Mouse (Mus musculus): ENCODE measurements around the gene Pax4. TPM values are rescaled to one million over a fixed set of nuclear protein-coding genes. Genes with fewer than 3 reads are reported as not detected.
A peak's percentile ranks its signal among the peaks of the same experiment; 100 is the strongest.

The Pax4 gene
- polyA plus RNA-seq, 1 experiment from 2014 or later: not detected

DNA sequence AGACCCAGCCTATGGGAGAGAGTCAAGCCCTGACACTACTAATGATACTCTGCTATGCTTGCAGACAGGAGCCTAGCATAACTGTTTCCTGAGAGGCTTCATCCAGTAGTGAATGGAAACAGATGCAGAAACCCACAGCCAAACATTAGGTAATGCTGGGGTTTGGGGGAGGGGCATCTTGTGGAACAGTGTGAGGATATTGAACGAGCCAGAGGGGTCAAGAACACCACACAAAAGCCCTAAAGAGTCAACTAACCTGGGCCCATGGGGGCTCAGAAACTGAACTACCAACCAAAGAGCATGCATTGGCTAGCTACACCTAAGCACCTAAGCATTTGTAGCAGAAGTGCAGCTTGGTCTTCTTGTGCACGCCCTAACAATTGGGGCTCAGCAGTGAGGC, 37.9 kb downstream of the Pax4 start:
- Histone ChIP-seq H3K4me2 (ENCODE audit: low read length) (no peak overlapping the region), H3K4me1 (ENCODE audit: control insufficient read depth in 2 of 2, insufficient read depth in 2 of 2, low read length in 2 of 2) (no peaks in the 10 kb centered on the region), H3K27ac (replicated peaks in 1 of 2; ENCODE audit: control insufficient read depth in 1 of 2, insufficient read depth in 1 of 2, low read depth in 2 of 2, low read length in 2 of 2) (no peak overlapping the region), H3K9ac (ENCODE audit: low read length) (no peak overlapping the region), H3K27me3 (ENCODE audit: control insufficient read depth, insufficient read depth, low read length) (no peaks in the 10 kb centered on the region), H3K9me3 (ENCODE audit: control insufficient read depth, low read length) (no peaks in the 10 kb centered on the region), H3K4me3 (ENCODE audit: control insufficient read depth in 1 of 2, insufficient read depth in 1 of 2, low read depth in 1 of 2, low read length in 2 of 2) (no peak overlapping the region), H3K36me3 (ENCODE audit: control insufficient read depth, insufficient read depth, low read length) (peaks cover 10% of the 10 kb centered on the region)
- ATAC-seq (ENCODE audit: insufficient number of reproducible peaks, insufficient read depth, low FRiP score, low read depth): no peak
- 63% methylated on average over 2 of the region's 2 CpGs for WGBS

DNA sequence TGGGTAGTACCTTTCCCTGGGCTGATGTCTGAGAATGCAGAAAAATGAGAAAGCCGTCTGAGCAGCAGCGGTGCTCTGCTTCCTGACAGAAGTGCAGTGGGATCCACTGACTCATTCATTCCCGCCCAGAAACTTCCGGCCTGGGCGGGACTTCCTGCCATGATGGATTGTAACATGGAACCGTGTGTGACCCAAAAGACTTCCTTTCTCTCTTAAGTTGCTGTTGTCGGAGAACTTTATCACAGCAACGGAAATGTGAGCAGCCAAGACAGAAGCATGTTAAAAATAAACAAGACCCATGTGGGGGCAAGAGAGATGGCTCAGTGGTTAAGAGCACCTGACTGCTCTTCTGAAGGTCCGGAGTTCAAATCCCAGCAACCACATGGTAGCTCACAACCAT, 39.1 kb downstream of the Pax4 start:
- H3K27ac ChIP-seq (replicated peaks in 1 of 2; ENCODE audit: control insufficient read depth in 1 of 2, insufficient read depth in 1 of 2, low read depth in 2 of 2, low read length in 2 of 2): no peak overlapping the region
- no peak overlapping the region for H3K9ac ChIP-seq (ENCODE audit: low read length)
- 67% methylated on average over 9 of the region's 9 CpGs for WGBS
- ATAC-seq (ENCODE audit: insufficient number of reproducible peaks, insufficient read depth, low FRiP score, low read depth): no peak
- no peaks in the 10 kb centered on the region for H3K9me3 ChIP-seq (ENCODE audit: control insufficient read depth, low read length)
- peak overlapping the region; percentile 16; the same call in 1 of the 2 replicates for H3K4me2 ChIP-seq (ENCODE audit: low read length)
- no peaks in the 10 kb centered on the region for H3K4me1 ChIP-seq (ENCODE audit: control insufficient read depth in 2 of 2, insufficient read depth in 2 of 2, low read length in 2 of 2)
- no peaks in the 10 kb centered on the region for H3K27me3 ChIP-seq (ENCODE audit: control insufficient read depth, insufficient read depth, low read length)
- H3K36me3 ChIP-seq (ENCODE audit: control insufficient read depth, insufficient read depth, low read length): no peaks in the 10 kb centered on the region
- no peak overlapping the region for H3K4me3 ChIP-seq (ENCODE audit: control insufficient read depth in 1 of 2, insufficient read depth in 1 of 2, low read depth in 1 of 2, low read length in 2 of 2)

DNA sequence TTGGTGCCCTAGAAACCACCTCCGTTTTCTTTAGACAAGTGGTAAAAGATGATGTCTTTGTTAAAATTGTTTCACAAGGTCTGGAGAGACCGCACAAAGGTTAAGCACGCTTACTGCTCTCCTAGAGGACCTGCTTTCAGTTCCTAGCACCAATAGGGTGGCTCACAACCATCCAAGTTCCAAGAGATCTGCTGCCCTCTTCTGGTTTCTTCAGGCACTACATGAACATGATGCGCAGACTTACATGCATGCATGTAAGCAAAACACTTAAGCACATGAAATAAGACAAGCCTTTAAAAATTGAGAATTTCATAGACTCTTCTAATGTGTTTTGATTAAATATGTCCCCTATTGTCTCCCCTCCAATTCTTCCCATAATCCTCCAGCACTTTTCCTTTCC, 49.4 kb downstream of the Pax4 start:
- no peaks in the 10 kb centered on the region for H3K36me3 ChIP-seq (ENCODE audit: control insufficient read depth, insufficient read depth, low read length)
- H3K9ac ChIP-seq (ENCODE audit: low read length): no peak overlapping the region
- H3K27ac ChIP-seq (replicated peaks in 1 of 2; ENCODE audit: control insufficient read depth in 1 of 2, insufficient read depth in 1 of 2, low read depth in 2 of 2, low read length in 2 of 2): no peak overlapping the region
- WGBS: 88% methylated on average over 4 of the region's 4 CpGs
- H3K4me1 ChIP-seq (ENCODE audit: control insufficient read depth in 2 of 2, insufficient read depth in 2 of 2, low read length in 2 of 2): no peaks in the 10 kb centered on the region; a peak in 1 of 4 replicates
- ATAC-seq (ENCODE audit: insufficient number of reproducible peaks, insufficient read depth, low FRiP score, low read depth): no peak
- no peak overlapping the region for H3K4me2 ChIP-seq (ENCODE audit: low read length)
- H3K9me3 ChIP-seq (ENCODE audit: control insufficient read depth, low read length): peaks cover 11% of the 10 kb centered on the region
- H3K27me3 ChIP-seq (ENCODE audit: control insufficient read depth, insufficient read depth, low read length): peaks cover 33% of the 10 kb centered on the region
- no peak overlapping the region for H3K4me3 ChIP-seq (ENCODE audit: control insufficient read depth in 1 of 2, insufficient read depth in 1 of 2, low read depth in 1 of 2, low read length in 2 of 2)

DNA sequence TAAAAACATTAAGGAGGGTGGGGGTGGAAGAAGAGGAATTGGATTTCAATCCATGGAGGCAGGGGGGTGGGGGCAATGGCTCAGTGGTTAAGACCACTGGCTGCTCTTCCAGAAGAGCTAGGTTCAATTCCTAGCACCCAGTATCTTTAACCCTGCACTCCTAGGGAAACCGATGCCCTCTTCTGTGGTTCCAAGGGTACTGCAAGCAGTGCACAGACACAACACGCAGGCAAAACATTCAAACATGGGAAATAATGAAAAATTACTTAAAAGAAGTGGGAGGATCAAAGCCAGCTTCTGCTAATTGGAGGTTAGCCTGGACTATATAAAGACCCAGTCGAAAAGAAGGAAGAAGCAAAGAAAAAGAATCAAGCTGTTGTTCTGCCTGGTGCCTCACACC, 50.4 kb downstream of the Pax4 start:
- H3K27me3 ChIP-seq (ENCODE audit: control insufficient read depth, insufficient read depth, low read length): peaks cover 33% of the 10 kb centered on the region
- no peak for ATAC-seq (ENCODE audit: insufficient number of reproducible peaks, insufficient read depth, low FRiP score, low read depth)
- 73% methylated on average over 3 of the region's 3 CpGs for WGBS

DNA sequence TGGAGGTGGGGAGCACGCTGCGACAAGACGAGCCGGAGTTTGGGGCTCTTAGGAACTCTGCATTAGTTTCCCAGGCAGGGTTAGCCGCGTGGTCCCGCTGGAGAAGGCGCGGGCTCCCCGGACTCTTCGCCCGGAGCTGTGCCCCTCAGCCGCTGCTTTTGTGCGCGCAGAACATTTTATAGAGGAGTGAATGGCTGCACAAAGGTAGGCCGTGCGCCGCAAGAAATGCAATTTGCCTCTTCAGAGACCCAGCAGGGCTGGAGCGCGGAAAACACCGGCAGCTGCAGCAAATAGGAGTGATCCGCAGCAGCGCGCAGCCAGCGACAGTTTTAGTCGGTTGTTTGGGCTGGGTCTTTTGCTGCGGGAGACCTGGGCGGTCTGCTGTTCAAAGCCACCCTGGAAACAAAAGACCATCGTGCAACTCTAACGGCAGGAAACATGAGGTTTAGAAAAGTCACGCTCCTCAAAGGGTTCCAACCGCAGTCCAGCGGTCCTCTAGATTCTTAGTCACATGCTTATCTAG, 51.4 kb downstream of the Pax4 start, which contains the start of gene Zfp800:
Gene Zfp800 (minus strand): TSS at position 325 of the 523 bp plus-strand sequence.
- Histone ChIP-seq H3K9ac (ENCODE audit: low read length) (peak within 1 kb of the TSS; percentile 39), H3K4me3 (ENCODE audit: control insufficient read depth in 1 of 2, insufficient read depth in 1 of 2, low read depth in 1 of 2, low read length in 2 of 2) (peak within 1 kb of the TSS; percentile 44 to 52), H3K27ac (replicated peaks in 1 of 2; ENCODE audit: control insufficient read depth in 1 of 2, insufficient read depth in 1 of 2, low read depth in 2 of 2, low read length in 2 of 2) (no peak within 1 kb of the TSS), H3K27me3 (ENCODE audit: control insufficient read depth, insufficient read depth, low read length) (peaks cover 33% of the 10 kb centered on the region), H3K4me1 (ENCODE audit: control insufficient read depth in 2 of 2, insufficient read depth in 2 of 2, low read length in 2 of 2) (no peaks in the 10 kb centered on the region; a peak in 1 of 4 replicates), H3K36me3 (ENCODE audit: control insufficient read depth, insufficient read depth, low read length) (no peaks in the 10 kb centered on the region), H3K4me2 (ENCODE audit: low read length) (peak within 1 kb of the TSS; percentile 89), H3K9me3 (ENCODE audit: control insufficient read depth, low read length) (peaks cover 6% of the 10 kb centered on the region)
- WGBS: 1% methylated on average over 33 of the region's 33 CpGs
- ATAC-seq (ENCODE audit: insufficient number of reproducible peaks, insufficient read depth, low FRiP score, low read depth): no peak

More for the DNA sequence above, 50.4 kb downstream of the Pax4 start:
- Histone ChIP-seq H3K4me3 (ENCODE audit: control insufficient read depth in 1 of 2, insufficient read depth in 1 of 2, low read depth in 1 of 2, low read length in 2 of 2) (no peak overlapping the region), H3K4me2 (ENCODE audit: low read length) (no peak overlapping the region), H3K27ac (replicated peaks in 1 of 2; ENCODE audit: control insufficient read depth in 1 of 2, insufficient read depth in 1 of 2, low read depth in 2 of 2, low read length in 2 of 2) (no peak overlapping the region), H3K4me1 (ENCODE audit: control insufficient read depth in 2 of 2, insufficient read depth in 2 of 2, low read length in 2 of 2) (no peaks in the 10 kb centered on the region; a peak in 1 of 4 replicates), H3K9ac (ENCODE audit: low read length) (no peak overlapping the region), H3K36me3 (ENCODE audit: control insufficient read depth, insufficient read depth, low read length) (no peaks in the 10 kb centered on the region), H3K9me3 (ENCODE audit: control insufficient read depth, low read length) (peaks cover 6% of the 10 kb centered on the region)

DNA sequence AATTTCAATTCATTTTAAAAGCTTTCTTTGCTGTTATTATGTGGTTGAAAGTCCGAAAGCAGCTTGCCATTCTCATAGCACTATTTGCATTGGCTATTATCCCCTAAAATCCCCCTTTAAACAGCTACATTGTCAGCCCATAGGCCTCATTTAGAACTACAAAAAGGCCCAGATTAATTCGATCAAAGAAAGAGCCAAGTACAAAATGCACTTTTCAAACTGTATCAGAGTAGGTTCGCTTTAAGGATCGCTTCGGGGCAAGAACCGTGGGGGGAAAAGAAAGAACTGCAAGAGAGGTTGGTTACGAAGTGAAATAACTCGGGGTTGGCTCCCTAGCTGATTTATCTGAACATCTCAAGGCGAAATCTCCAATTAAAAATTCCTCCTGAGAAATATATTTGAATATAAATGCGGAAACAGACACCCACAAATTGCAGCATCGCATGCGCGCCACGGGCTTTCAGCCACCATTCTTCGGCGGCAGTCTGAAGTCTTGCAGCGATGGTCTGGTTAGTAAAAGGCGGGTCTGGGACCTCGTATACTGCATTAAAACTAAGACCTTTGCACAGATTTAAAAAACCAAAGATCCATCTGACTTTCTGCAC, 52.2 kb downstream of the Pax4 start:
- no peak for ATAC-seq (ENCODE audit: insufficient number of reproducible peaks, insufficient read depth, low FRiP score, low read depth)
- Histone ChIP-seq H3K4me2 (ENCODE audit: low read length) (peak overlapping the region; percentile 89), H3K4me3 (ENCODE audit: control insufficient read depth in 1 of 2, insufficient read depth in 1 of 2, low read depth in 1 of 2, low read length in 2 of 2) (peak overlapping the region; percentile 44 to 52), H3K36me3 (ENCODE audit: control insufficient read depth, insufficient read depth, low read length) (no peaks in the 10 kb centered on the region), H3K4me1 (ENCODE audit: control insufficient read depth in 2 of 2, insufficient read depth in 2 of 2, low read length in 2 of 2) (no peaks in the 10 kb centered on the region; a peak in 1 of 4 replicates), H3K9me3 (ENCODE audit: control insufficient read depth, low read length) (peaks cover 6% of the 10 kb centered on the region), H3K27ac (replicated peaks in 1 of 2; ENCODE audit: control insufficient read depth in 1 of 2, insufficient read depth in 1 of 2, low read depth in 2 of 2, low read length in 2 of 2) (no peak overlapping the region), H3K27me3 (ENCODE audit: control insufficient read depth, insufficient read depth, low read length) (peaks cover 33% of the 10 kb centered on the region), H3K9ac (ENCODE audit: low read length) (peak overlapping the region; percentile 39)
- WGBS: 4% methylated on average over 19 of the region's 19 CpGs

DNA sequence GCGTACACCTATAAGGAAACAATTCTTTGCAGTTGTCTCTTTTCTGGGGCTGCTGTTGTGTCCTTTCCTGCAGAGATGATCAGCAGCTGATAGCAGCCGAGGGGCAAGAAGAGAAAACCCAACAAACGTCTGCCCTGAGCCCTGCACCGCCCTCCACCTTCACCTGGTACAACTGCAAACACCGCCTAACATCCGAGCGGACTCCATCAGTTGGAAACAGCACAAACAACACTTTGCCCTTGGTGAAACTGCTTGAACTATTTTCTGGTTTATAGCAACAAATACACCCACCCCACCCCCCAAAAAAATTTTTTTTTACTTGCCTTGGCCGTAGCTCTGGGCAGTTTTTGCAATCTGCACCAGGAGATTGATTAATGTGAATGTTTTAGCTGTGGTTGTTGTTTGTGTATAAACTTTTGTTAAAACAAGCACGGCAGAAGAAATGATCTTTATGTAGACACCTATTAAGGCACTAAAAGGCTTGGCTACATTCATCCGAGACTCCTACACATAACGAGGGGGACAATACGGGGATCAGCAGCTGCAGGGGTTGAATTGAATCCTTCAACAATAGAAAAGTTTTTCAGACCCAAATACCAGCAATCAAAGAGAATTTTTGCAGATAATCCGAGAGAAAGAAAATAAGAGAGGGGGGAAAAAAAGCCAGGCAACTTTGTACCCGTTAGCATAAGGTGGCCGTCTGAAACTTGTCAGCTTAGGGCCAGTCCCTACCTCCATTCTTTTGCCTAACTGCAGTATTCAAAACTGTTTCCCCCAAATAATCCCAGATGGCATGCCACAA, 52.9 kb downstream of the Pax4 start:
- Histone ChIP-seq H3K4me3 (ENCODE audit: control insufficient read depth in 1 of 2, insufficient read depth in 1 of 2, low read depth in 1 of 2, low read length in 2 of 2) (peak overlapping the region in 1 of 2 experiments; percentile 44; a peak in 1 of 4 replicates), H3K9ac (ENCODE audit: low read length) (no peak overlapping the region), H3K9me3 (ENCODE audit: control insufficient read depth, low read length) (peaks cover 6% of the 10 kb centered on the region), H3K36me3 (ENCODE audit: control insufficient read depth, insufficient read depth, low read length) (no peaks in the 10 kb centered on the region), H3K27ac (replicated peaks in 1 of 2; ENCODE audit: control insufficient read depth in 1 of 2, insufficient read depth in 1 of 2, low read depth in 2 of 2, low read length in 2 of 2) (no peak overlapping the region), H3K4me2 (ENCODE audit: low read length) (peak overlapping the region; percentile 89), H3K4me1 (ENCODE audit: control insufficient read depth in 2 of 2, insufficient read depth in 2 of 2, low read length in 2 of 2) (no peaks in the 10 kb centered on the region; a peak in 1 of 4 replicates), H3K27me3 (ENCODE audit: control insufficient read depth, insufficient read depth, low read length) (peaks cover 33% of the 10 kb centered on the region)
- WGBS: 33% methylated on average over 15 of the region's 15 CpGs
- ATAC-seq (ENCODE audit: insufficient number of reproducible peaks, insufficient read depth, low FRiP score, low read depth): no peak
